Mouse (Mus musculus): ENCODE data around the gene Msx2. TPM values are rescaled to one million over a fixed set of nuclear protein-coding genes. Genes with fewer than 3 reads are reported as not detected.

Gene Msx2
- polyA plus RNA-seq (2015; fragmentation: Nextera tagmentation; extraction: Ambion mirVana): 19.3 and 22.9 TPM in 2 replicates

DNA sequence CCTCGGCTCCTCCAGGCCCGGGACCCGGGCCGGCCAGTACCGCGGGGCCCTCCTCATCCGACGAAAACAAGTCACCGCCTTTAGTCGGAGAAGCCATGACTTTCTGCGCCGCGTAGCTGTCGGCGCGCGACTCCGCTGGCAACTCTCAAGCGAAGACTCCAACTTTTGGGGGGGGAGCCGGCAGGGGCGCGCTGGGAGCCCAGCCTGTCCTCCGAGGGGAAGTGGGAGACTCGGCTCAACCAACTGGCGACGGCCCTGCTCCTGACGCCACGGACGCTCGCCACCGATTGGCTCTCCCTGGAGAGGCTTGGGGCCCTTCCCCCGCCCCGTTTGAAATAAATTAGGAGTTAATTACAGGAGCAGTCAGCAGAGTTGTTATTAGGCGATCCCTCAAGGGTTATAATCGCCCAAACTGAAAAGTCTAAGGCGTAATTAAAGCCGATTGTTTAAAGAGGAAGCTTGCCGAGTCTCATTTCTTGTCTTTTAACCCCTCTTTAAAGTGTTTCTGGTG lies at the start of gene Msx2:
TSS of gene Msx2 (minus strand) at position 461 of the 511 bp plus-strand sequence.
- WGBS: under 1% methylated on average over 38 of the region's 38 CpGs
- peak within 1 kb of the TSS; percentile 64 for H3K4me3 ChIP-seq (replicated peaks)
- H3K27ac ChIP-seq (replicated peaks): peak within 1 kb of the TSS; percentile 83
- peak within 1 kb of the TSS; percentile 51 for H3K9ac ChIP-seq
- H3K27me3 ChIP-seq: peaks cover 76% of the 10 kb centered on the region
- peak within 1 kb of the TSS; percentile 89 for H3K4me2 ChIP-seq (replicated peaks)
- ATAC-seq (ENCODE audit: insufficient number of reproducible peaks, low FRiP score, low TSS enrichment, low read depth): peak; percentile 90
- no peaks in the 10 kb centered on the region for H3K36me3 ChIP-seq
- H3K9me3 ChIP-seq (replicated peaks): no peaks in the 10 kb centered on the region
- H3K4me1 ChIP-seq: peaks cover 34% of the 10 kb centered on the region

DNA sequence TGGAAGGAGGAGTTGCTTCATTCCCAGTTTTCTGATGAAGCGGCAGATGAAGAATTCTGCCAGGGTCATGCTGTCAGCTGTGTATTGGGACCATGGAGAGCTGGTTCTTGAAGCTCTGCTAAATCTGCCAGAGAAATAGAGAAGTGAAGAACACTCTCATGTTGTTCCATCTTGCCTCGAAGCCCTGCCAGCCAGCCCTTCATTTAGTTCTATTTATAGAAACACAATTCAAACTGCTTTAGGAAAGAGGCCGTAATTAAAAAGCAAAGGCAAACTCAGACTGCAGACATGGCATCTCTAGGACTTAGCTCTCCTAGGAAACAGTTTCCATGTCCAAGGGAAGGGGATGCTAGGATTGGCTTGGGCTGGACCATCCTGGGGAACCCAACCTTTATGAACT lies 48.6 kb upstream of the Msx2 start:
- Histone ChIP-seq H3K4me3 (replicated peaks) (no peak overlapping the region), H3K9ac (no peak overlapping the region), H3K36me3 (no peaks in the 10 kb centered on the region), H3K9me3 (replicated peaks) (no peaks in the 10 kb centered on the region), H3K4me2 (replicated peaks) (no peak overlapping the region), H3K27me3 (0 out of 2 replicates have a peak, but pooled peaks cover 2% of the 10 kb centered on the region), H3K4me1 (peaks cover 28% of the 10 kb centered on the region), H3K27ac (replicated peaks) (no peak overlapping the region; the same call in 1 of the 2 replicates)
- no peak; the same call in 1 of the 2 replicates for ATAC-seq (ENCODE audit: insufficient number of reproducible peaks, low FRiP score, low TSS enrichment, low read depth)
- WGBS: 42% methylated on average over 3 of the region's 3 CpGs

DNA sequence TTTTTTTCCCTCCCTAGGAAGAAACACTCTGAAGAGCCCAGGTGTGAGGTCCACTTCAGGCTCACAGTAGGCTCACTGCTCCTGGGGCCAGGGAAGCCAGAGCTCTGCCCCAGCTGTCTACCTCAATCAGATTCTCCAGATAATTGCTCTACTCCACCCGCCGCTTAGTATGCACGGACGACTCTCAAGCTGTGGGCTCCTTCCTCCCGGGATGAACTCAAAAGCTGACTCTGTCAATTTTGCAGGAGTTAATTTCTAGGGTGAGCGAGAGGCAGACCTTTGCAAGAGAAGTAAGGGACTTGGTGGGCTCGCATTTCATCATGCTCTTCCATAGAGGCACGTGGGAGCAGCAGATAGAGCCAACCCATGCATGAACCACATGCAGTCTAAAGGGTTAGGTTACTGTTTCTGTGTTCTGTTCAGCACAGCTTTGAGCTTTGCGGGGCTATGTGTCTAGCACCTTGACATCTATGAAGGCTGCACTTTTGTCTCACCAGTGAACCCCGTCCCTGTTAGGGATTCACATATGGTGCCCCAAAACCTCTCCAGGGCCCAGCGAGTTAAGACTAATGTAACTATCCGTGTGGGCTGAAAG lies 47.6 kb upstream of the Msx2 start:
- no peak overlapping the region for H3K4me2 ChIP-seq (replicated peaks)
- no peak overlapping the region for H3K9ac ChIP-seq
- 0 out of 2 replicates have a peak, but pooled peaks cover 2% of the 10 kb centered on the region for H3K27me3 ChIP-seq
- 17% methylated on average over 12 of the region's 12 CpGs for WGBS
- peaks cover 28% of the 10 kb centered on the region for H3K4me1 ChIP-seq
- no peak overlapping the region for H3K4me3 ChIP-seq (replicated peaks)
- H3K36me3 ChIP-seq: no peaks in the 10 kb centered on the region
- H3K9me3 ChIP-seq (replicated peaks): no peaks in the 10 kb centered on the region
- no peak for ATAC-seq (ENCODE audit: insufficient number of reproducible peaks, low FRiP score, low TSS enrichment, low read depth)
- no peak overlapping the region for H3K27ac ChIP-seq (replicated peaks)

DNA sequence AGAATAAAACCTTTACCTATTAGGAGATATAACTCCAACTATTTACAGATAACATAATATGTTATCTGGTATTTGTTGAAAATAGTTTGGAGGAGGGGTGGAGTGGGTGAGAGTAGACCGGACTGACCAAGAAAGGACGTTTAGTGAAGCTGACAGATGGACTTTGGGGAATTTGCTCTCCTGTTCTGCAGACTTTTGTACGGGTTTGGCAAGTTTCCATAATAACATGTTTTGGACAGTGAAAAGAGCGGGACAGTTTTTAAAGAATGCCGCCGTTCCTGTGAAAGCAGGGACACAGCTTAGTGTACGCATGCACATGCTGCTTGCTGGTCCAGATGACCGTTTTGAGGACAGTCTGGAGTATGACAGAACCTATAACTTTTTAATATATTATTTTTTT lies 46.9 kb upstream of the Msx2 start:
- Histone ChIP-seq H3K36me3 (no peaks in the 10 kb centered on the region), H3K4me2 (replicated peaks) (no peak overlapping the region), H3K27me3 (0 out of 2 replicates have a peak, but pooled peaks cover 2% of the 10 kb centered on the region), H3K27ac (replicated peaks) (no peak overlapping the region), H3K4me3 (replicated peaks) (no peak overlapping the region), H3K4me1 (peaks cover 28% of the 10 kb centered on the region), H3K9me3 (replicated peaks) (no peaks in the 10 kb centered on the region), H3K9ac (no peak overlapping the region)
- WGBS: 39% methylated on average over 8 of the region's 8 CpGs
- ATAC-seq (ENCODE audit: insufficient number of reproducible peaks, low FRiP score, low TSS enrichment, low read depth): no peak

DNA sequence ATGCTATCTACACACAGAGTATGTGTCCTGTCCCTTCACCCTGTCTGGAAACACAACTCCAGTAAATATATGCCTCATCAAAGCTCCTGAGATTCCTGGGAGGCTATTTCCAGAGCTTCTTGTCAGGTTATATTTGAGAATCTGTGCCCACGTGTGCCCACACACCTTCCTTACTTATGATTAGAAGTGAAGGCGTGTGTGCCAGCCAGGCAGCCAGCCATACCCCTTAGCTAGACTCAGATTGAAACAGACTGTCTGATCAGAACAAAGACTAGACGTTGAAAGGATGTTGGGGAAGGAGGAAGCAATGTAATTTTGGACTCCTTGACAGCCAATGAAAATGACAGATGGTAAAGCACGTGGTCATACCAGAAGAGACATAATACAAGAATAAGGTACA lies 45.4 kb upstream of the Msx2 start:
- no peak overlapping the region for H3K4me2 ChIP-seq (replicated peaks)
- WGBS: 57% methylated on average over 4 of the region's 4 CpGs
- H3K9ac ChIP-seq: no peak overlapping the region
- no peak overlapping the region for H3K4me3 ChIP-seq (replicated peaks)
- H3K27me3 ChIP-seq: 0 out of 2 replicates have a peak, but pooled peaks cover 2% of the 10 kb centered on the region
- peaks cover 28% of the 10 kb centered on the region for H3K4me1 ChIP-seq
- no peak overlapping the region for H3K27ac ChIP-seq (replicated peaks)
- H3K36me3 ChIP-seq: no peaks in the 10 kb centered on the region
- ATAC-seq (ENCODE audit: insufficient number of reproducible peaks, low FRiP score, low TSS enrichment, low read depth): no peak
- no peaks in the 10 kb centered on the region for H3K9me3 ChIP-seq (replicated peaks)

DNA sequence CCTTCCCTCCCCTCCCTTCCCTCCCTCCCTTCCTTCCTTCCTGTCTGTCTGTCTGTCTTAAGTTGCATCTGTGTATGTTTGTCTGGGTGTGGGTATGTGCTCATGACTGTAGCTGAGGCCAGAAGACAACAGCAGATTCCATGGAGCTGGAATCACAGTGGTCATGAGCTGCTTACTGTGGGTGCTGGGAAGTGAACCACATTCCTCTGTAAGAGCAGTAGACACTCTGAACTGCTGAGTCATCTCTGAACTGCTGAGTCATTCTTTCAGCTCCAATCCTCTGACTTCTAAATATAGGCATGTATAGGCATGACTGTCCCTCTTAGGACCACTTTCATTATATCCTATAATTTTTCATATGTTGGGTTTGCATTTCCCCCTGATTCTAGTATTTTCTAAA lies 41.7 kb upstream of the Msx2 start:
- Histone ChIP-seq H3K27ac (replicated peaks) (no peak overlapping the region), H3K9me3 (replicated peaks) (no peaks in the 10 kb centered on the region), H3K27me3 (no peaks in the 10 kb centered on the region), H3K9ac (no peak overlapping the region), H3K4me2 (replicated peaks) (no peak overlapping the region), H3K4me1 (no peaks in the 10 kb centered on the region), H3K36me3 (no peaks in the 10 kb centered on the region), H3K4me3 (replicated peaks) (no peak overlapping the region)
- no peak for ATAC-seq (ENCODE audit: insufficient number of reproducible peaks, low FRiP score, low TSS enrichment, low read depth)

DNA sequence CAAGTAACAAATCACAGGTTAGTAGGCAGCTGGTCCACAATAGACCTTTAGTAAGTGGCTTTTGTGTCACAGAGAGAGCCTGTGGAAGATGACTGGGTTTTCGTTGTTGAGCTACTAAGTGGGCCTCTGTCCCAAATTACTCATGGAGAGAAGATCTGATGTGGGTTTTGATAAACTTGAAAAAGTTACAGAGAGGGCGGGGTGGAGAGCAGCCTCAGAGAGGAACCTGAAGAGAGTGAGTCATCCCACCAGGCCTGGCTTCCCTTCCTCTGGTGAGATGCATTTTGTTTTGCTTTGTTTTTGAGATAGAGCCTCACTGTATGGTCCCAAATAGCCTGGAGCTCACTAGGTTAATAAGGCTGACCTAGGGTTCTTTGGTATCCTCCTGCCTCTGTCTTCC lies 38.5 kb upstream of the Msx2 start:
- 65% methylated on average over 2 of the region's 2 CpGs for WGBS
- no peak for ATAC-seq (ENCODE audit: insufficient number of reproducible peaks, low FRiP score, low TSS enrichment, low read depth)
- no peak overlapping the region for H3K9ac ChIP-seq
- H3K36me3 ChIP-seq: no peaks in the 10 kb centered on the region
- H3K27ac ChIP-seq (replicated peaks): no peak overlapping the region
- H3K4me2 ChIP-seq (replicated peaks): no peak overlapping the region
- H3K4me1 ChIP-seq: no peaks in the 10 kb centered on the region
- no peaks in the 10 kb centered on the region for H3K27me3 ChIP-seq
- H3K9me3 ChIP-seq (replicated peaks): no peaks in the 10 kb centered on the region
- no peak overlapping the region for H3K4me3 ChIP-seq (replicated peaks)

DNA sequence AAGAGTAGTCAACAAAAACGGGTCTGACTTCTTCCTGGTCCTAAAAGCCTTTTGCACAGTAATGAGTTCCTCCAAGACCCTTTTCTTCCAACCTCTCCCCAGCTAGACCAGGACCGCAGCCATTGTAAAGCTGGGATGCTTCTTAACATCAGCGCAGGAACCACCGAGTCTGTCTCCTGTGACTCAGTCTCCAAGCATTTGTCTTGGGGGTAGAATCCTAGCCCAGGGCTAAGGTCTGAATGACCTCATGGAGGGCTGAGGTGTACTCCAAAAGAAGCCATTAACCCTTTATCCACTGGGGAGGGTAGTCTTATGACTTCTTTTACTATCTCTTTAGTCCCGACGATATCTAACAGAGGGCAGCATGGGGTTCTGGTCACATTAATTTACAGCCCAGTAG lies 29.5 kb upstream of the Msx2 start:
- WGBS: 39% methylated on average over 6 of the region's 6 CpGs

DNA sequence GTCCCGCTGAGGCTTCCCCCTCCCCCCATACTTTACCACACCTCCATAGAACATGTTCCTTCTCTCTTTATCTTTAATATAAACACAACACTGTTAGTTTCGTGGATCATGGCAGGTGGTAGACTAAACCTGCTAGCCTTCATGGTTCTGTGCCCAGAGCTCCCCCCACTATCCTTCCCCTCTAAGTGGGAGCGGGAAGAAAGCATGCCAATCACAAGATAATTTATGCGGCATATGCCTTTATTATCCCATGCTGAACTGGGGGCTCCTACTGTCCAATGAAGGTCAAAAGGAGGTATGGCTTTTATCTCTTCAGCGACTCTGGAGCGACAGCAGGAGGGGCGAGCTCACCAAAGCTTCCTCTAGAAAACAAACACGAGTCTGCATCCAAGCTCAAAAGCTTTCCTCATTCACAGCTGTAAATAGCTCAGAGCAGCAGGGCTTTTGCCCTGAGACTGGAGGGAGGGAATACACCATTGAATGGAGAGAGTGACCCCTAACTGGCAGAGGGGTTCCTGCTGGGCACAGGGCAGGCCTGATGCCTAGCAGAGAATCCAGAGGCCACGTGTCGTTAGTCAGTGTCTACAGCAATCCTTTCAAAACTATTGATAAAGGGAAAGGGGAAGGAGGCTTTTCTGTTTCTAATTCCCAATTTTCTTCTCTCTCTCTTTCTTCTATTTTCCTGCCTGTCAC lies 28.8 kb upstream of the Msx2 start:
- Histone ChIP-seq H3K9ac (no peak overlapping the region), H3K4me1 (no peaks in the 10 kb centered on the region), H3K27me3 (0 out of 2 replicates have a peak, but pooled peaks cover 2% of the 10 kb centered on the region), H3K4me2 (replicated peaks) (no peak overlapping the region), H3K36me3 (no peaks in the 10 kb centered on the region), H3K9me3 (replicated peaks) (no peaks in the 10 kb centered on the region), H3K4me3 (replicated peaks) (no peak overlapping the region), H3K27ac (replicated peaks) (no peak overlapping the region)
- 24% methylated on average over 10 of the region's 10 CpGs for WGBS
- no peak for ATAC-seq (ENCODE audit: insufficient number of reproducible peaks, low FRiP score, low TSS enrichment, low read depth)

More for the DNA sequence above, 29.5 kb upstream of the Msx2 start:
- no peaks in the 10 kb centered on the region for H3K4me1 ChIP-seq
- no peak for ATAC-seq (ENCODE audit: insufficient number of reproducible peaks, low FRiP score, low TSS enrichment, low read depth)
- H3K27me3 ChIP-seq: 0 out of 2 replicates have a peak, but pooled peaks cover 2% of the 10 kb centered on the region
- no peaks in the 10 kb centered on the region for H3K36me3 ChIP-seq
- no peaks in the 10 kb centered on the region for H3K9me3 ChIP-seq (replicated peaks)
- H3K4me2 ChIP-seq (replicated peaks): no peak overlapping the region
- no peak overlapping the region for H3K27ac ChIP-seq (replicated peaks)
- no peak overlapping the region for H3K4me3 ChIP-seq (replicated peaks)
- H3K9ac ChIP-seq: no peak overlapping the region

DNA sequence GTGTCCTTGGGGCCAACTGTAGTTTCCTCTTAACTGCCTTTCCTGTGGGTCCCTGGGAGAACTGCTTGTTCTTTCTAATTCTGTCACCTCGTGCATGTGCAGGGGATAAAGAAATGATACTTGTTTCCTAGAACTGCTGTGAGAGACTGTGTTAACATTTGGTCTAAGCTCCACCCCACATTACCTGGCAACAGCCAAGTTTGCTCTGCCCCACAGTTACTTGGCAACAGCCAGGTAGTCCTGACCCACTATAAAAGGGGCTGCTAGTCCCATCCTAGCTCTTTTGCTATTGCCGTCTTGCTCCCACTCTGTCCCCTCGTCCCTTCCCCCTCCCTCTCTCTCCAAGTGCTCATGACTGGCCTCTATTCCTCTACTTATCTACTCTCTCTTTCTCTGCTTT lies 28.2 kb upstream of the Msx2 start:
- H3K4me2 ChIP-seq (replicated peaks): no peak overlapping the region
- H3K9me3 ChIP-seq (replicated peaks): no peaks in the 10 kb centered on the region
- 0 out of 2 replicates have a peak, but pooled peaks cover 2% of the 10 kb centered on the region for H3K27me3 ChIP-seq
- no peaks in the 10 kb centered on the region for H3K4me1 ChIP-seq
- no peak overlapping the region for H3K27ac ChIP-seq (replicated peaks)
- H3K4me3 ChIP-seq (replicated peaks): no peak overlapping the region
- WGBS: 55% methylated on average over 3 of the region's 3 CpGs
- no peak for ATAC-seq (ENCODE audit: insufficient number of reproducible peaks, low FRiP score, low TSS enrichment, low read depth)
- H3K36me3 ChIP-seq: no peaks in the 10 kb centered on the region
- no peak overlapping the region for H3K9ac ChIP-seq

DNA sequence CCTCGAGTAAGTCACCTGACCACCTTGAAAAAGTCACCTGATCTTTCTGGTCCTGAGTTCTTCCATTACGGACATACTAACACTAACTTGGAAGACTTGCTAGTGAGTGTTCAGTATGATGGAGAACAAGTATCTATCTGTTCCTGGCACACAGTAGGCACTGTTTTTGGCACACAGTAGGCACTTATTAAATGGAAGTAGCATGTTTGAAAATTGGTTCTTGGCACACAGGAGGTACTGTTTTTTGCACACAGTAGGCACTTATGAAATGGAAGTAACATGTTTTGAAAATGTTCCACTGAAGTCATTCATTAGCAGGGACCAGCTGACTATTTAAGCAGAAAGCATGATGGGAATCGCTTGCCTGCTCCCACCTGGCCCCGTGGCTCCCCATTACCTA lies 13.6 kb upstream of the Msx2 start:
- Histone ChIP-seq H3K4me1 (peaks cover 11% of the 10 kb centered on the region; the same call in 1 of the 2 replicates), H3K9me3 (replicated peaks) (no peaks in the 10 kb centered on the region), H3K36me3 (no peaks in the 10 kb centered on the region), H3K4me3 (replicated peaks) (no peak overlapping the region), H3K4me2 (replicated peaks) (no peak overlapping the region; the same call in 1 of the 2 replicates), H3K27ac (replicated peaks) (no peak overlapping the region), H3K27me3 (no peaks in the 10 kb centered on the region; the same call in 1 of the 2 replicates), H3K9ac (no peak overlapping the region)
- WGBS: 61% methylated on average over 4 of the region's 4 CpGs
- no peak for ATAC-seq (ENCODE audit: insufficient number of reproducible peaks, low FRiP score, low TSS enrichment, low read depth)

All from embryonic facial prominence, embryonic 15.5 days (tissue).